Mouse (Mus musculus): ENCODE measurements around the gene Ntrk1. TPM values are rescaled to one million over a fixed set of nuclear protein-coding genes. Genes with fewer than 3 reads are reported as not detected.

The Ntrk1 gene
- polyA plus RNA-seq, 1 experiment: not detected

GRCm38 (mm10) chr3:87756488-87756887 lies 38.5 kb downstream of the Ntrk1 start:
- H3K27me3 ChIP-seq (ENCODE audit: control insufficient read depth, insufficient read depth, insufficient read length): peaks cover 7% of the 10 kb centered on the region
- no peaks in the 10 kb centered on the region for H3K79me2 ChIP-seq (ENCODE audit: control insufficient read depth, insufficient read depth)
- no peak overlapping the region for H3K4me3 ChIP-seq
- H3K4me2 ChIP-seq (ENCODE audit: low read depth): no peak overlapping the region
- H3ac ChIP-seq (ENCODE audit: control insufficient read depth, insufficient read length): no peak overlapping the region
- H3K36me3 ChIP-seq (ENCODE audit: control insufficient read depth, insufficient read depth): no peaks in the 10 kb centered on the region
- no peak for TF ChIP-seq USF1 (IDR thresholded peaks at IDR 0.05; ENCODE audit: low read depth)
- TF ChIP-seq CEBPB (IDR thresholded peaks at IDR 0.05; ENCODE audit: insufficient read depth, poor library complexity, severe bottlenecking): no peak
- TF ChIP-seq REST (IDR thresholded peaks at IDR 0.05; ENCODE audit: insufficient read depth, insufficient read length): no peak
- TF ChIP-seq MAX (IDR thresholded peaks at IDR 0.05; ENCODE audit: low read depth): no peak
- TF ChIP-seq POLR2AphosphoS2 (IDR thresholded peaks at IDR 0.05; ENCODE audit: insufficient read length, low read depth): no peak
- no peak for TF ChIP-seq SRF (IDR thresholded peaks at IDR 0.05; ENCODE audit: control insufficient read depth, insufficient read length, low read depth)
- no peak for TF ChIP-seq TCF3 (IDR thresholded peaks at IDR 0.05; ENCODE audit: insufficient read length, low read depth)
- no peak for TF ChIP-seq E2F4 (IDR thresholded peaks at IDR 0.05; ENCODE audit: insufficient read depth)
- TF ChIP-seq MYOG (IDR thresholded peaks at IDR 0.05; ENCODE audit: control insufficient read depth in 1 of 3, insufficient read depth in 1 of 3, insufficient read length in 2 of 3, low read depth in 2 of 3): no peak
- TF ChIP-seq TCF12 (IDR thresholded peaks at IDR 0.05; ENCODE audit: insufficient read depth, poor library complexity, severe bottlenecking): no peak
- no peak for TF ChIP-seq POLR2A (IDR thresholded peaks at IDR 0.05; ENCODE audit: insufficient read length, low read depth)
- no peak for TF ChIP-seq MYOD1 (IDR thresholded peaks at IDR 0.05; ENCODE audit: control insufficient read depth in 1 of 3, insufficient read length in 2 of 3, low read depth in 2 of 3)

- H3K36me3 ChIP-seq (ENCODE audit: control insufficient read depth, insufficient read depth): no peaks in the 10 kb centered on the region
- TF ChIP-seq POLR2A (IDR thresholded peaks at IDR 0.05; ENCODE audit: insufficient read length, low read depth) (no peak), MYOG (IDR thresholded peaks at IDR 0.05; ENCODE audit: control insufficient read depth in 1 of 3, insufficient read depth in 1 of 3, insufficient read length in 2 of 3, low read depth in 2 of 3) (no peak), POLR2AphosphoS2 (IDR thresholded peaks at IDR 0.05; ENCODE audit: insufficient read length, low read depth) (no peak), USF1 (IDR thresholded peaks at IDR 0.05; ENCODE audit: low read depth) (no peak), SRF (IDR thresholded peaks at IDR 0.05; ENCODE audit: control insufficient read depth, insufficient read length, low read depth) (no peak), MAX (IDR thresholded peaks at IDR 0.05; ENCODE audit: low read depth) (no peak), REST (IDR thresholded peaks at IDR 0.05; ENCODE audit: insufficient read depth, insufficient read length) (no peak), CEBPB (IDR thresholded peaks at IDR 0.05; ENCODE audit: insufficient read depth, poor library complexity, severe bottlenecking) (no peak), TCF12 (IDR thresholded peaks at IDR 0.05; ENCODE audit: insufficient read depth, poor library complexity, severe bottlenecking) (no peak), E2F4 (IDR thresholded peaks at IDR 0.05; ENCODE audit: insufficient read depth) (no peak), TCF3 (IDR thresholded peaks at IDR 0.05; ENCODE audit: insufficient read length, low read depth) (no peak)
- H3K79me2 ChIP-seq (ENCODE audit: control insufficient read depth, insufficient read depth): no peaks in the 10 kb centered on the region
- no peak overlapping the region for H3ac ChIP-seq (ENCODE audit: control insufficient read depth, insufficient read length)
- H3K4me3 ChIP-seq: no peak overlapping the region
- peaks cover 7% of the 10 kb centered on the region for H3K27me3 ChIP-seq (ENCODE audit: control insufficient read depth, insufficient read depth, insufficient read length)
- H3K4me2 ChIP-seq (ENCODE audit: low read depth): no peak overlapping the region
These were observed 39.0 kb downstream of the Ntrk1 start for GRCm38 (mm10) chr3:87755964-87756363.

GRCm38 (mm10) chr3:87753829-87754228 lies 41.1 kb downstream of the Ntrk1 start:
- Histone ChIP-seq H3K4me3 (no peak overlapping the region), H3K36me3 (ENCODE audit: control insufficient read depth, insufficient read depth) (no peaks in the 10 kb centered on the region), H3ac (ENCODE audit: control insufficient read depth, insufficient read length) (no peak overlapping the region), H3K4me2 (ENCODE audit: low read depth) (no peak overlapping the region), H3K27me3 (ENCODE audit: control insufficient read depth, insufficient read depth, insufficient read length) (peaks cover 7% of the 10 kb centered on the region), H3K79me2 (ENCODE audit: control insufficient read depth, insufficient read depth) (no peaks in the 10 kb centered on the region)
- TF ChIP-seq REST (IDR thresholded peaks at IDR 0.05; ENCODE audit: insufficient read depth, insufficient read length) (no peak), TCF12 (IDR thresholded peaks at IDR 0.05; ENCODE audit: insufficient read depth, poor library complexity, severe bottlenecking) (no peak), TCF3 (IDR thresholded peaks at IDR 0.05; ENCODE audit: insufficient read length, low read depth) (no peak), SRF (IDR thresholded peaks at IDR 0.05; ENCODE audit: control insufficient read depth, insufficient read length, low read depth) (no peak), USF1 (IDR thresholded peaks at IDR 0.05; ENCODE audit: low read depth) (no peak), MYOD1 (IDR thresholded peaks at IDR 0.05; ENCODE audit: control insufficient read depth in 1 of 3, insufficient read length in 2 of 3, low read depth in 2 of 3) (no peak), MYOG (IDR thresholded peaks at IDR 0.05; ENCODE audit: control insufficient read depth in 1 of 3, insufficient read depth in 1 of 3, insufficient read length in 2 of 3, low read depth in 2 of 3) (no peak), MAX (IDR thresholded peaks at IDR 0.05; ENCODE audit: low read depth) (no peak), E2F4 (IDR thresholded peaks at IDR 0.05; ENCODE audit: insufficient read depth) (no peak), POLR2A (IDR thresholded peaks at IDR 0.05; ENCODE audit: insufficient read length, low read depth) (no peak), CEBPB (IDR thresholded peaks at IDR 0.05; ENCODE audit: insufficient read depth, poor library complexity, severe bottlenecking) (no peak)

GRCm38 (mm10) chr3:87752567-87752966 lies 42.4 kb downstream of the Ntrk1 start:
- Histone ChIP-seq H3K4me3 (no peak overlapping the region), H3K36me3 (ENCODE audit: control insufficient read depth, insufficient read depth) (no peaks in the 10 kb centered on the region), H3K27me3 (ENCODE audit: control insufficient read depth, insufficient read depth, insufficient read length) (peaks cover 7% of the 10 kb centered on the region), H3K4me2 (ENCODE audit: low read depth) (no peak overlapping the region), H3K79me2 (ENCODE audit: control insufficient read depth, insufficient read depth) (no peaks in the 10 kb centered on the region), H3ac (ENCODE audit: control insufficient read depth, insufficient read length) (no peak overlapping the region)
- no peak for TF ChIP-seq REST (IDR thresholded peaks at IDR 0.05; ENCODE audit: insufficient read depth, insufficient read length)
- TF ChIP-seq MYOD1 (IDR thresholded peaks at IDR 0.05; ENCODE audit: control insufficient read depth in 1 of 3, insufficient read length in 2 of 3, low read depth in 2 of 3): no peak
- no peak for TF ChIP-seq POLR2AphosphoS2 (IDR thresholded peaks at IDR 0.05; ENCODE audit: insufficient read length, low read depth)
- TF ChIP-seq E2F4 (IDR thresholded peaks at IDR 0.05; ENCODE audit: insufficient read depth): no peak
- no peak for TF ChIP-seq CEBPB (IDR thresholded peaks at IDR 0.05; ENCODE audit: insufficient read depth, poor library complexity, severe bottlenecking)
- no peak for TF ChIP-seq TCF3 (IDR thresholded peaks at IDR 0.05; ENCODE audit: insufficient read length, low read depth)
- TF ChIP-seq POLR2A (IDR thresholded peaks at IDR 0.05; ENCODE audit: insufficient read length, low read depth): no peak
- no peak for TF ChIP-seq TCF12 (IDR thresholded peaks at IDR 0.05; ENCODE audit: insufficient read depth, poor library complexity, severe bottlenecking)
- no peak for TF ChIP-seq MYOG (IDR thresholded peaks at IDR 0.05; ENCODE audit: control insufficient read depth in 1 of 3, insufficient read depth in 1 of 3, insufficient read length in 2 of 3, low read depth in 2 of 3)
- TF ChIP-seq USF1 (IDR thresholded peaks at IDR 0.05; ENCODE audit: low read depth): no peak
- no peak for TF ChIP-seq SRF (IDR thresholded peaks at IDR 0.05; ENCODE audit: control insufficient read depth, insufficient read length, low read depth)
- TF ChIP-seq MAX (IDR thresholded peaks at IDR 0.05; ENCODE audit: low read depth): no peak
